Comparison of ENCODE assay signal across 8 mouse cellular contexts in the genomic region with DNA sequence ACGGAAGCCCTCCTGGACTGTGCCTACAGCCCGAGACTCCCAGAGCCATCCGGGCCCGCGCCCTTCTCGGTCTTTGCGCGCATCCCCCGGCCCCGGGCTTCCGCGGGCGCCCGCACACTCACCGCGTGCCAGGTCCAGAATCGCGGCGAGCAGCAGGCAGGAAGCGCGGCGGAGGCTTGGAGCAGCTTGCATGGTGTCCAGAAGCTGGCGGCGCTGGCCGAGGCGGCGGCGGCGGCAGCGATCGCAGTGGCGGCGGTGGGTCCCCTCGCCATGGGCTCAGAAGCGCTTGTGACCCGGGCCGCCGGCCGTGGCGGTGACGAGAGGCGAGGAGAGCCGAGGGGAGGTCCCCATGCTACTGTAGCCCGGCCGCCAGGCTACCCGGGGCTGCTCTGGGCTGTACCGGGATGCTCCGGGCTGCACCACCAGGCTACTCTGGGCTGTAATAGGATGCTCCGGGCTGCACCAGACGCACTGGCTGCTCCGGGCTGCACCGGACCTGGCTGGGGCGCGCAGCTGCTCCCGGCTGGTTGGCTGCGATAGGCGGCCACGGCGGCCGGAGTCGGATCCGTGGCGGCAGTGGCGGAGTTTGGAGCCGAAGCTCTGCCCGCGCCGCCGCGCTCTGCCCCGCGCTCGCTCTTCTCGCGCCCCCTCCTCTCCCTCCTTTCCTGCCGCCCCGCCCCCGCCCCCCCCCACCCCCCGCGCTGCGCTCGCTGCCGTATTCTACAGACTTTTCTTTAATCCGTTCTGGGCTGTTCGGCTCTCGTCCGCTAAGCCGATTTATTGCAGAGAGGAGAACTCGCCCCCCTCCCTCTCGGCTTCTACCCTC. TPM values are rescaled to one million over a fixed set of nuclear protein-coding genes. Genes with fewer than 3 reads are reported as not detected.
DNase-seq lines count a peak whose midpoint lies in the region; ATAC-seq and TF ChIP-seq lines count a peak whose summit lies in the region.

A gene (minus strand): TSS at position 605 of the 826 bp plus-strand sequence.

- peak within 1 kb of the TSS; percentile 51; the same call in 1 of the 2 replicates for H3K27ac ChIP-seq in embryonic facial prominence, embryonic 10.5 days (replicated peaks)
- H3K27ac ChIP-seq in intestine, postnatal 0 days (ENCODE audit: low read depth, low read length): no peak within 1 kb of the TSS
- peak within 1 kb of the TSS; percentile 90 for H3K27ac ChIP-seq in midbrain, embryonic 14.5 days (replicated peaks; ENCODE audit: low read depth, low read length)

- H3K4me2 ChIP-seq in intestine, postnatal 0 days (replicated peaks; ENCODE audit: low read depth): peak within 1 kb of the TSS; percentile 9
- peak within 1 kb of the TSS; percentile 87 for H3K4me2 ChIP-seq in midbrain, embryonic 14.5 days (ENCODE audit: low read length)

- no peaks in the 10 kb centered on the region for H3K9me3 ChIP-seq in embryonic facial prominence, embryonic 10.5 days
- no peaks in the 10 kb centered on the region for H3K9me3 ChIP-seq in intestine, postnatal 0 days (ENCODE audit: control insufficient read depth)
- no peaks in the 10 kb centered on the region for H3K9me3 ChIP-seq in midbrain, embryonic 14.5 days (ENCODE audit: control insufficient read depth, low read length)

- H3K4me1 ChIP-seq in embryonic facial prominence, embryonic 10.5 days: peaks cover 48% of the 10 kb centered on the region
- no peaks in the 10 kb centered on the region for H3K4me1 ChIP-seq in intestine, postnatal 0 days (replicated peaks; ENCODE audit: control insufficient read depth, insufficient read depth, low read length)
- H3K4me1 ChIP-seq in midbrain, embryonic 14.5 days (ENCODE audit: control insufficient read depth, insufficient read depth, low read length): peaks cover 35% of the 10 kb centered on the region

- no peak for ATAC-seq in intestine, postnatal 0 days
- peak; percentile 81; the same call in 1 of the 2 replicates for ATAC-seq in midbrain, embryonic 14.5 days (ENCODE audit: low FRiP score, low TSS enrichment)
- no peak for ATAC-seq in inflammation-experienced regulatory T-cells, adult 6 months

- under 1% methylated on average over 87 of the region's 90 CpGs for WGBS in embryonic facial prominence, embryonic 10.5 days
- 1% methylated on average over 59 of the region's 90 CpGs for whole genome bisulfite sequencing in intestine, postnatal 0 days
- WGBS in midbrain, embryonic 14.5 days: under 1% methylated on average over 70 of the region's 90 CpGs

- H3K36me3 ChIP-seq in embryonic facial prominence, embryonic 10.5 days (replicated peaks): no peaks in the 10 kb centered on the region
- H3K36me3 ChIP-seq in intestine, postnatal 0 days (ENCODE audit: control insufficient read depth, insufficient read depth): no peaks in the 10 kb centered on the region
- no peaks in the 10 kb centered on the region for H3K36me3 ChIP-seq in midbrain, embryonic 14.5 days (ENCODE audit: control insufficient read depth, insufficient read depth, low read length)

- H3K4me3 ChIP-seq in embryonic facial prominence, embryonic 10.5 days: peak within 1 kb of the TSS; percentile 57
- no peak within 1 kb of the TSS for H3K4me3 ChIP-seq in intestine, postnatal 0 days (ENCODE audit: low read depth, low read length)
- H3K4me3 ChIP-seq in midbrain, embryonic 14.5 days (replicated peaks; ENCODE audit: low read depth, low read length): peak within 1 kb of the TSS; percentile 66

- peaks cover 99% of the 10 kb centered on the region for H3K27me3 ChIP-seq in embryonic facial prominence, embryonic 10.5 days (replicated peaks; ENCODE audit: low read depth, poor library complexity, severe bottlenecking)
- peaks cover 61% of the 10 kb centered on the region for H3K27me3 ChIP-seq in intestine, postnatal 0 days (replicated peaks; ENCODE audit: control insufficient read depth, insufficient read depth, low read length)
- H3K27me3 ChIP-seq in midbrain, embryonic 14.5 days (ENCODE audit: control insufficient read depth, insufficient read depth, low read length): peaks cover 38% of the 10 kb centered on the region

- DNase-seq in gastrocnemius, postnatal 10 days: peak; percentile 29
- no peak for DNase-seq in gastrocnemius, postnatal 4 days (ENCODE audit: low spot score in 2 of 2)
- DNase-seq in Muller cell, postnatal 12 days (ENCODE audit: inconsistent ontology term): peak; percentile 54
- peak; percentile 73 for DNase-seq in embryonic facial prominence, embryonic 10.5 days (ENCODE audit: low spot score)
- DNase-seq in midbrain, embryonic 14.5 days: peak; percentile 88
- no peak for DNase-seq in gastrocnemius, adult 8-10 months (ENCODE audit: low spot score in 2 of 2)

- TF ChIP-seq CTCF in intestine, postnatal 0 days (IDR thresholded peaks at IDR 0.05; ENCODE audit: low read depth): no peak

- H3K9ac ChIP-seq in intestine, postnatal 0 days (ENCODE audit: low read depth, low read length): no peak within 1 kb of the TSS
- H3K9ac ChIP-seq in midbrain, embryonic 14.5 days (replicated peaks; ENCODE audit: low read length): peak within 1 kb of the TSS; percentile 87

RNA-seq across cellular contexts. Expression of the gene that starts here (rescaled TPM):
- total RNA-seq in gastrocnemius, postnatal 10 days (2021): under 1 TPM; 0.12 to 0.29 TPM
- under 1 TPM in 1 of 2 experiments, not detected in 1; 0.18 TPM for total RNA-seq in gastrocnemius, postnatal 4 days (2021)
- 2.0 and 2.2 TPM in 2 replicates for polyA plus RNA-seq in embryonic facial prominence, embryonic 10.5 days (2016; fragmentation: Nextera tagmentation; extraction: Ambion mirVana)
- 0.89 and 0.93 TPM in 2 replicates for polyA plus RNA-seq in intestine, postnatal 0 days (2015; fragmentation: Nextera tagmentation; extraction: Ambion mirVana)
- 64.9 and 77.6 TPM in 2 replicates for polyA plus RNA-seq in midbrain, embryonic 14.5 days (2014; fragmentation: Nextera tagmentation; extraction: Ambion mirVana)
- not detected for polyA plus RNA-seq in inflammation-experienced regulatory T-cells, adult 6 months (2017; shearing (Covaris generic))
- total RNA-seq in gastrocnemius, adult 8-10 months (2022): under 1 TPM in 2 of 4 experiments, not detected in 2; 0.22 to 0.48 TPM

Comparison
In these comparisons a context has a peak if more than half of its experiments do, and no peak if none do; other contexts are left out.
1. RNA of the gene that starts here (polyA plus RNA-seq): 64.9 to 77.6 TPM in midbrain, embryonic 14.5 days; 2.0 to 2.2 TPM in embryonic facial prominence, embryonic 10.5 days, 0.89 to 0.93 TPM in intestine, postnatal 0 days and not detected in inflammation-experienced regulatory T-cells, adult 6 months; every median in the first group is over 10 times any median in the second.
2. Peak in DNase-seq in gastrocnemius, postnatal 10 days; RNA of the gene not detected or under 1 TPM.
3. DNase-seq: peak in Muller cell, postnatal 12 days (single experiment), embryonic facial prominence, embryonic 10.5 days (single experiment) and midbrain, embryonic 14.5 days (single experiment); none in gastrocnemius, postnatal 4 days (0 of 2) and gastrocnemius, adult 8-10 months (0 of 2).